Mouse (Mus musculus) heart, postnatal 36 days (tissue): Measurements from ENCODE around the gene Gjb1. TPM values are rescaled to one million over a fixed set of nuclear protein-coding genes. Genes with fewer than 3 reads are reported as not detected.
"Not testable (repeated sequence)": the region's sequence is repeated elsewhere in the genome, so short reads cannot be mapped to it uniquely, and the experiment has no call there.

Experiments
- DNase-seq, 2 experiments: peaks; one replicate each; pipeline ENCODE4 v3.0.0; 2021 to 2022
- intact Hi-C: fragments of 180-260 bp; cut with DNase I; formaldehyde crosslinking; loops from one replicate; pipeline ENCODE4 v1.15.1; 2025
- total RNA-seq, 2 experiments: library from RNA; stranded (reverse); gene quantifications; 2 replicates each; pipeline ENCODE4 v1.2.3; 2021

Gene Gjb1
- total RNA-seq = not detected

- DNase-seq = no peak
- intact Hi-C loops = loop anchor here (10.0 kb wide), 1 partner anchor 1592 kb away; no protein-coding TSS in a partner anchor
Measured at GRCm38 (mm10) chrX:101376190-101376968, at the start of gene Gjb1. Gene Gjb1 (plus strand): TSS chrX:101376378.

GRCm38 (mm10) chrX:101329372-101330028, 46.7 kb upstream of the Gjb1 start:
- peak; percentile 69 to 70 for DNase-seq
- intact Hi-C loops = loop anchor here (1.0 to 5.0 kb wide), 2 partner anchors 107 to 197 kb away; partner anchors contain the start of gene Snx12

- intact Hi-C loops = loop anchor here (2.0 to 5.0 kb wide), 2 partner anchors 87 to 110 kb away; partner anchors contain the start of gene Snx12
- DNase-seq = no peak
Measured at GRCm38 (mm10) chrX:101332031-101332374, 44.2 kb upstream of the Gjb1 start.

GRCm38 (mm10) chrX:101332375-101333211, 43.6 kb upstream of the Gjb1 start:
- DNase-seq = peak; percentile 73 to 80
- intact Hi-C loops = loop anchor here (2.0 to 5.0 kb wide), 2 partner anchors 86 to 110 kb away; partner anchors contain the start of gene Snx12

GRCm38 (mm10) chrX:101334606-101335005, 41.6 kb upstream of the Gjb1 start:
- peak in 1 of 2 experiments; percentile 20 for DNase-seq
- intact Hi-C loops = loop anchor here (5.0 kb wide), 1 partner anchor 112 kb away; the partner anchor contains the start of gene Snx12

GRCm38 (mm10) chrX:101338666-101339065, 37.5 kb upstream of the Gjb1 start:
- no peak for DNase-seq
- intact Hi-C loops = no loop called here

GRCm38 (mm10) chrX:101342837-101343236, 33.3 kb upstream of the Gjb1 start:
- DNase-seq, intact Hi-C loops: not testable (repeated sequence)

GRCm38 (mm10) chrX:101345456-101345855, 30.7 kb upstream of the Gjb1 start:
- intact Hi-C loops = no loop called here
- no peak for DNase-seq

GRCm38 (mm10) chrX:101346475-101346874, 29.7 kb upstream of the Gjb1 start:
- intact Hi-C loops = no loop called here

GRCm38 (mm10) chrX:101351188-101351587, 25.0 kb upstream of the Gjb1 start:
- intact Hi-C loops = no loop called here
- no peak for DNase-seq

More at GRCm38 (mm10) chrX:101346475-101346874, 29.7 kb upstream of the Gjb1 start:
- no peak for DNase-seq

- intact Hi-C loops, DNase-seq: not testable (repeated sequence)
Measured at GRCm38 (mm10) chrX:101358902-101359301, 17.3 kb upstream of the Gjb1 start.

- intact Hi-C loops = no loop called here
Measured at GRCm38 (mm10) chrX:101369001-101369400, 7.2 kb upstream of the Gjb1 start.

GRCm38 (mm10) chrX:101370573-101370972, 5.6 kb upstream of the Gjb1 start:
- intact Hi-C loops = loop anchor here (10.0 kb wide), 1 partner anchor 1586 kb away; no protein-coding TSS in a partner anchor
- DNase-seq = no peak

More at GRCm38 (mm10) chrX:101369001-101369400, 7.2 kb upstream of the Gjb1 start:
- no peak for DNase-seq

- intact Hi-C loops = loop anchor here (10.0 kb wide), 1 partner anchor 1588 kb away; no protein-coding TSS in a partner anchor
- no peak for DNase-seq
Measured at GRCm38 (mm10) chrX:101372946-101373345, 3.2 kb upstream of the Gjb1 start.

GRCm38 (mm10) chrX:101377076-101377475, 898 bp downstream of the Gjb1 start:
- DNase-seq = no peak
- intact Hi-C loops = loop anchor here (10.0 kb wide), 1 partner anchor 1592 kb away; no protein-coding TSS in a partner anchor

- no peak for DNase-seq
- intact Hi-C loops = loop anchor here (10.0 kb wide), 1 partner anchor 1595 kb away; no protein-coding TSS in a partner anchor
Measured at GRCm38 (mm10) chrX:101379744-101380143, 3.6 kb downstream of the Gjb1 start.

GRCm38 (mm10) chrX:101383455-101383854, 7.3 kb downstream of the Gjb1 start:
- intact Hi-C loops = no loop called here
- DNase-seq = no peak

- intact Hi-C loops = no loop called here
- DNase-seq = no peak
Measured at GRCm38 (mm10) chrX:101384439-101385137, 8.4 kb downstream of the Gjb1 start.

- intact Hi-C loops = no loop called here
- no peak for DNase-seq
Measured at GRCm38 (mm10) chrX:101386222-101386621, 10.0 kb downstream of the Gjb1 start.
